Mouse (Mus musculus) forebrain, embryonic 10.5 days (tissue): ENCODE measurements at regions not wholly inside any gene's neighbourhood (a gene's known extent, or its start where the extent isn't known, plus 50 kb on each side); places are given as distances from the start of the nearest gene placed in this dataset.

Experiments used
- DNase-seq: peaks from one replicate; pipeline ENCODE4 v3.0.0-alpha.2; 2017; ENCODE audit warnings: low spot score; ENCODE audit errors: extremely low spot score
- H3K27ac ChIP-seq: fragments of 300-500 bp; sonication (generic); 2 replicates; pipeline ENCODE4 v1.5.1; 2016; ENCODE audit warnings: mild to moderate bottlenecking
- H3K27me3 ChIP-seq: fragments of 300-500 bp; sonication (generic); 2 replicates; pipeline ENCODE4 v1.6.1; 2016; ENCODE audit warnings: mild to moderate bottlenecking; ENCODE audit not compliant: poor library complexity, severe bottlenecking
- H3K36me3 ChIP-seq: fragments of 300-500 bp; sonication (generic); replicated peaks from 2 replicates; pipeline ENCODE4 v1.6.1; 2016; ENCODE audit warnings: mild to moderate bottlenecking, moderate library complexity
- H3K4me1 ChIP-seq: fragments of 300-500 bp; sonication (generic); 2 replicates; pipeline ENCODE4 v1.6.1; 2016
- H3K4me3 ChIP-seq: fragments of 300-500 bp; sonication (generic); 2 replicates; pipeline ENCODE4 v1.5.1; 2016; ENCODE audit warnings: mild to moderate bottlenecking, moderate library complexity
- H3K9me3 ChIP-seq: fragments of 300-500 bp; sonication (generic); 2 replicates; pipeline ENCODE4 v1.6.1; 2016; ENCODE audit warnings: mild to moderate bottlenecking, moderate library complexity
- WGBS: fragments of 180-500 bp; shearing (Covaris S2); methylation state at CpG from one replicate; pipeline ENCODE4 v1.1.7; 2016; 5-methylcytosine and 5-hydroxymethylcytosine counted together

DNA sequence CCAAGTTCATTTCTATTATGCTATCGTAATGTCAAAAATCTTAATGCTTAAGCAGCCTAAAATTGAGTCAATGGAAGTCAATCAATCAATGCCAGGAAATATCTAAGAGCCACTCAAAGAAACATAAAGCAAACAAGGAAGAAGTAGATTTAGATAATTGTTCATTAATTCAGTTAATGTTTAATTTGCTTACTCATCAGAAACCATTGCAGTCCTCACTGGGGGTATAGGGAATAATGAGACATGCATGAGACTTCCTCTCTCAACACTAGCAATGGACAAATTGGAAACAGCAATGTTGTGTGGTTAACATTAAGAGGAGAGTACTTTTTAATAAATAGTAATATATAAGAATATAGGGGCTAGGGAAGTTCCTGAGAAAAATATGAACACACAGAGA, 209.9 kb downstream of the Etaa1 start:
- Histone ChIP-seq H3K9me3 (no peaks in the 10 kb centered on the region), H3K4me3 (no peak overlapping the region), H3K4me1 (no peaks in the 10 kb centered on the region), H3K27ac (no peak overlapping the region), H3K27me3 (no peaks in the 10 kb centered on the region), H3K36me3 (no peaks in the 10 kb centered on the region)
- DNase-seq = no peak
- WGBS = 97% methylated on average over 1 of the region's 1 CpGs

DNA sequence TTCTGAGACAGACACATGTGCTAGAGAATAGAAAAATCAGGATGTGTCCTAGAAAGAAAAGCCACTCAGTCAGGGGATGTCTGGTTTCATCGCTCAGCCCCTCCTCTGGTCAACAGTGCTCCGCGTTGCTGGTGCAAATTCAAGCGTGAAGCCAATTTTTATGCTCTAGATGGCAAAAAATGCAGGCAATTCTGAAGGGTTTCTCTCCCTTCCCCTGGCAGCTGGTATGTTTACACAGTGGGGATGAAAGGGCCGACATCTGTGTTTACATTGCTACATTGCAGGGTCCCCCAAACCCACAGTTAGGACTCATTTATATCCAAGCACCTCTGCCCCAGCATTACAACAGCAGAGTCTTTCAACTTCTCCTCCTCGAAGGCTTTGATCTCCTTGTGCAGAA, 203.3 kb downstream of the Etaa1 start:
- Histone ChIP-seq H3K4me1 (peaks cover 10% of the 10 kb centered on the region), H3K27me3 (no peaks in the 10 kb centered on the region), H3K9me3 (no peaks in the 10 kb centered on the region), H3K27ac (no peak overlapping the region), H3K36me3 (no peaks in the 10 kb centered on the region), H3K4me3 (no peak overlapping the region)
- peak; percentile 15 for DNase-seq
- 49% methylated on average over 6 of the region's 6 CpGs for WGBS

DNA sequence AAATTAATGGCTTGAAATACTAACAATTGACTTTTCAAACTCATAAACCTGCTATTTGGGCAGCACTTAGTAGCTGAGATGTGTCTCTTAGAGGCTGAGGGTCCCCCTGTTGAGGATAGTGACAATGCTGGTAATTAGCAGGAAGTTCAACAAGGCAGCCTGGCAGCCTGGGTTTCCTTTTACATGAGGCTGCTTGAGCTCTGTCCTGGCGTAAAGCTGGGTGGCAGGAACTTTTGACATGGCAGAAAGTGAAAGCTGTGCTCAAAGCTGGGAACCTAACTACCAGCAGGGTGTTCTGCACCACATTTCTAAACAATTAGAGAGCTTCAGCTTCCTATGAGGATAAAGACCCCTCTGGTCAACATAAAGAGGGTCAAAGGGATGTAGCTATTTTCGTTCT, 194.5 kb downstream of the Etaa1 start:
- Histone ChIP-seq H3K9me3 (no peaks in the 10 kb centered on the region), H3K36me3 (no peaks in the 10 kb centered on the region), H3K27me3 (no peaks in the 10 kb centered on the region), H3K4me1 (no peaks in the 10 kb centered on the region), H3K27ac (no peak overlapping the region), H3K4me3 (no peak overlapping the region)
- WGBS = 70% methylated on average over 2 of the region's 2 CpGs
- DNase-seq = no peak

DNA sequence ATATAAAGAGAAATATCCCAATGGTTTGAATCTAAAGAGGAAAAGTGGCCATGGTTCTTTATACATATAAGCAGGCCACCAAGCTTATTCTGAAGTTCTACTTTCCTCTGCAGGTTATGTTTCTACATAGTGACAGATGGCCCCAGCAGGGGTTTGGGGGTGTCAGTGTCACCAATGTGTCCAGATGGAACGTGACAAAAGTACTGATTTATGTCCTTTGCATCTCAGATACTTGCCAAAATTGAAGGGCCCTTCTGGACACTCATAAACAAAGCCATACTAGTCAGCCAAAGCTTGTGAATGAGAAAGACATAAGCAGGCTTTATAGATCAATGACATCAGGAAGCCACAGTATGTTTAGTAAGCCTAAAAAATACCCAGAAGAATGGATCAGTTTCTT, 190.3 kb downstream of the Etaa1 start:
- H3K4me1 ChIP-seq = no peaks in the 10 kb centered on the region
- H3K9me3 ChIP-seq = no peaks in the 10 kb centered on the region
- no peaks in the 10 kb centered on the region for H3K27me3 ChIP-seq
- H3K4me3 ChIP-seq = no peak overlapping the region
- 60% methylated on average over 1 of the region's 1 CpGs for WGBS
- H3K36me3 ChIP-seq = no peaks in the 10 kb centered on the region
- H3K27ac ChIP-seq = no peak overlapping the region
- no peak for DNase-seq

DNA sequence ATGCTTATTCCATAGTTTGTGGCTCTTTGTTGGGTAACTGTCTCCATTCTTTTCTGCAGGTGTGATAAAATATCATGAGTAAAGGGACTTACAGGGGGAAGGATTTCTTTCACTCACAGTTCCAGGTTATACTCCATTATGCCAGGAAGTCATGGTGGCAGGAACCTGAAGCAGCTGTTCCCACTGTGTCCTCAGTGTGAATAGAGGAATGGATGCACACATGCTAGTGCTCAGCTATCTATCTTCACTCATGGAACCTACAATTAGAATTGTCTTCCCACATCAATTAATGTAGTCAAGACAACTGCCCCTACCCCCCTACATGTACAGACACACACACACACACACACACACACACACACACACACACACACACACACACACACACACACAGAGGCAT, 189.5 kb downstream of the Etaa1 start:
- DNase-seq = no peak
- no peaks in the 10 kb centered on the region for H3K27me3 ChIP-seq
- no peak overlapping the region for H3K27ac ChIP-seq
- no peak overlapping the region for H3K4me3 ChIP-seq
- no peaks in the 10 kb centered on the region for H3K36me3 ChIP-seq
- H3K9me3 ChIP-seq = no peaks in the 10 kb centered on the region
- H3K4me1 ChIP-seq = no peaks in the 10 kb centered on the region

DNA sequence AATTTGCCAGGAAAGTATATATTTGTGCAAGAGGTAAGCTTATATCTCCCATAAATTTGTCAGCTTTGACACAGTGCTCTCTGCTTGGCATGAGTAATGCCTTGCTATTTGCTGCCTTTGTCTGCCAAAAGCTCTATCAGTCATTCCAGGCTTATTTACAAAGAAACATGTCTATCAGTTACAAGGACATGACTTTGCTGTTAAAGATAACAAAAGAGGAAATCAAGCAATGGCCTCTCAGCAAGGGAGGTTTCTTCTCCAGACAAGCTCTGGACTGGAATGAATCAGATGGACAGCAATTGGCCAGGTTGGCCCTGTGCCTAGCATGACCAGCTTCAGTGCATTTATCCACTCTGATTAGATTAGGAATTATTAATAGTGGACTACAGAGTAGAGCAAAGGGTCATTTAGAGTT, 185.3 kb downstream of the Etaa1 start:
- H3K36me3 ChIP-seq = no peaks in the 10 kb centered on the region
- no peak overlapping the region for H3K4me3 ChIP-seq
- no peak for DNase-seq
- H3K9me3 ChIP-seq = no peaks in the 10 kb centered on the region
- no peaks in the 10 kb centered on the region for H3K4me1 ChIP-seq
- no peaks in the 10 kb centered on the region for H3K27me3 ChIP-seq
- H3K27ac ChIP-seq = no peak overlapping the region

DNA sequence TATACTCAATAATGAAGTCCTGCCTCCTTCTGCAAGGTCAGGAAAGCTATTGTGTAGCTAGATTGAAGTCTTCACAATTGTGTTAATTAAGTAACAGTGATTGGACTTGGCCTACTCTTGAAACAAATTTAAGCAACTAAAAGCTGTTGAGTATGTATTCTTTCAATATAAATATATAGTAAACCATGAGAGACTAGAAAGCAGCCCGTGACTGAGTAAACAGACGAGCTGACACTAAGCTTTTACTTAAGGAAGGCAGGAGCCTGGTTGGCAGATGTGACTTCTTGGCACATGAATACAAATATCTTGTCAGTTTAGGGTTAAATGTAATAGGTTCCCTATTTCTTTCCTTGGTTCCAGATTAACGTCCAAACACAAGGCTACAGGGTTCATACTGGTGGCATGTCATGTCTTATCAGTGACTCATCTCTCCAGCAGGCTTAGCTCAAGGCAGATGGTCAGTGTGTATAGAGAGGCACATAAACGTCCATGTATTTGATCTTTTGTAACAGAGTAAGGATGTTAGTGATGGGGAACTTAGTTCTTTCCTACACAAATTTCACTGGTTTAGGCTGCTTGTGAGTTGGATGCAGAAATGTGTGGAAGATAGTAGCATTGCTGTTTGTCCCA, 184.7 kb downstream of the Etaa1 start:
- H3K36me3 ChIP-seq = no peaks in the 10 kb centered on the region
- no peak for DNase-seq
- no peaks in the 10 kb centered on the region for H3K27me3 ChIP-seq
- no peak overlapping the region for H3K27ac ChIP-seq
- WGBS = 76% methylated on average over 4 of the region's 4 CpGs
- no peaks in the 10 kb centered on the region for H3K4me1 ChIP-seq
- H3K9me3 ChIP-seq = no peaks in the 10 kb centered on the region
- no peak overlapping the region for H3K4me3 ChIP-seq

DNA sequence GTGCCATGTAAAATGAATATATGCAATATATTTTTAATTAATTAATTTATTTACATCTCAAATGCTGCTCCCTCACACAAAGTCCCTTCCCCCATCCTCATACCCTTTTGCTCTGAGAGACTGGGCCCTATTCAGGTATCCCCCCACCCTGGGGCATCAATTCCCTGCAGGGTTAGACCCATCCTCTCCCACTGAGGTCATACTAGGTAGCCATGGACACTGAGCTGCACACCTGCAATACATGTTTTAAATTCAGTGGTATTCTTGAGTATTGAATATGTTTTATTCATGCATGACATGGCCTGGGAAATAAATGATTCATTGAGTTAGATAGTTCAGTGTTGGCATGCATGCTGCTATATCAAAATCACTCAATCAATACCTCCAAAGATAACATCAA, 156.0 kb downstream of the Etaa1 start:
- H3K27ac ChIP-seq = no peak overlapping the region
- no peaks in the 10 kb centered on the region for H3K27me3 ChIP-seq
- H3K4me3 ChIP-seq = no peak overlapping the region
- H3K4me1 ChIP-seq = no peaks in the 10 kb centered on the region
- H3K36me3 ChIP-seq = no peaks in the 10 kb centered on the region
- no peaks in the 10 kb centered on the region for H3K9me3 ChIP-seq
- DNase-seq = no peak

DNA sequence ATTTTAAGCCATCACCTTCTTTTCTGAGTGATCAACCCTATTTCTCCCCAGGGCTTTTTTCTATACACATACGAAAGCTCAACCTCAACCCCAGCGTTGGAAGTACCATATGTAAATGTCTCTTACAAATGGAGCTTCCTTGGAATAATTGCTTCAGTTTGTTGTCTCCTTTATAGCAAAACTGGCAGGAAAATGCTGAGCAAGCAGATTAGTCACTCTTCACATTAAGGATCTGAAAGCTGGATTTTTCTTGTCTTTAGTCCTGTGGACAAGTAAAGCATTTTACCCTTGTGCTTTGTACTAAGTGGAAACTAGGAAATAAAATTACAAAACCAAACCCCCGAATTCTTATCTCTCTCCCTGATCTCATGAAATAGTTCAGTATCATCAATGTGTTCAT, 145.8 kb downstream of the Etaa1 start:
- no peak for DNase-seq
- Histone ChIP-seq H3K4me1 (no peaks in the 10 kb centered on the region), H3K4me3 (no peak overlapping the region), H3K36me3 (no peaks in the 10 kb centered on the region), H3K9me3 (no peaks in the 10 kb centered on the region), H3K27me3 (no peaks in the 10 kb centered on the region), H3K27ac (no peak overlapping the region)
- WGBS = 91% methylated on average over 3 of the region's 3 CpGs

DNA sequence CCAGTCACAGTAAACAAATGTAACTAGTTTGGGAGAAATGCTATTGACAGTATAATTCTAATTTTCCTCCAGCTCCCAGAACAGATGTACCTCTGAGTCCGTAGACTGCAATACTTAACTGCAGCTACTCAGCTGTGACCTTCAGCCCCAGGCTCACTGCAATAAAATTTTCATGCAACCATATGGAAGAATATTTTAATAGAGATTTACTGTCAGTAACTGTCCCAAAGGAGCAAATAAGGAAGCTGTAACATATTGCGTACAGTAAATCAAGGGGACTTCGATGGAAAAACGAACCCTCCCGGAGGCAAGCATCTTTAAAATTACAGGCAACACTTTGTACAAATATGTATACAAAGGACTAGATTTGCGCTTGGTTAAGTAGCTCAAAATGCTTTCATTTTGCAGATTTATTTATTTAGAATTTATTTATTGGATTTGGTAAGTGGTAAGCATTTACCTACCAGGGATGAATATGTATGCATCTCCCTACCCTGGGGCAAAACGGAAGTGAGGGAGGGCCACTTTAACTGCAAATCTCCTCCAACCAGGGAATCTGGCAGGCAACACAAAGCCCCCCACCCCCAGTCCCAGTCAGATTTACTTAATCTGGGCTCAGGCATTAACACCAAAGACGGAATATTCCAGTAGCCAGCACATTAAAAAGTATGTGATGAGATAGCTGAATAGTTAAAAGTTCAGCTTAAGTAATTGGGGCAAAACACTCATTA, 141.7 kb downstream of the Etaa1 start:
- 79% methylated on average over 8 of the region's 8 CpGs for WGBS
- Histone ChIP-seq H3K27me3 (no peaks in the 10 kb centered on the region), H3K4me1 (no peaks in the 10 kb centered on the region), H3K4me3 (no peak overlapping the region), H3K9me3 (no peaks in the 10 kb centered on the region), H3K27ac (no peak overlapping the region), H3K36me3 (no peaks in the 10 kb centered on the region)
- no peak for DNase-seq

DNA sequence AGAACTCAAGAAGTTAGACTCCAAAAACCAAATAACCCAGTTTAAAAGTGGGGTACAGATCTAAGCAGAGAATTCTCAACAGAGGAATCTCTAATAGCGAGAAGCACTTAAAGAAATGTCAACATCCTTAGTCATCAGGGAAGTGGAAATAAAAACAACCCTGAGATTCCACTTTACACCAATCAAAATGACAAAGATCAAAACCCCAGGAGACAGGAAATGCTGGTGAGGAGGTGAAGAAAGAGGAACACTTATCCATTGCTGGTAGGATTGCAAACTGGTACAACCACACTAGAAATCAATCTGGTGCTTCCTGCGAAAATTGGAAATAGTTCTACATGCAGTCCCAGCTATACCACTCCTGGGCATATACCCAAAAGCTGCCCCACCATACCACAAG, 111.0 kb downstream of the Etaa1 start:
- H3K4me1 ChIP-seq = no peaks in the 10 kb centered on the region
- no peak overlapping the region for H3K27ac ChIP-seq
- H3K9me3 ChIP-seq = peaks cover 4% of the 10 kb centered on the region; the same call in 1 of the 2 replicates
- H3K36me3 ChIP-seq = no peaks in the 10 kb centered on the region
- no peak for DNase-seq
- H3K4me3 ChIP-seq = no peak overlapping the region
- WGBS = 78% methylated on average over 2 of the region's 2 CpGs
- H3K27me3 ChIP-seq = no peaks in the 10 kb centered on the region

DNA sequence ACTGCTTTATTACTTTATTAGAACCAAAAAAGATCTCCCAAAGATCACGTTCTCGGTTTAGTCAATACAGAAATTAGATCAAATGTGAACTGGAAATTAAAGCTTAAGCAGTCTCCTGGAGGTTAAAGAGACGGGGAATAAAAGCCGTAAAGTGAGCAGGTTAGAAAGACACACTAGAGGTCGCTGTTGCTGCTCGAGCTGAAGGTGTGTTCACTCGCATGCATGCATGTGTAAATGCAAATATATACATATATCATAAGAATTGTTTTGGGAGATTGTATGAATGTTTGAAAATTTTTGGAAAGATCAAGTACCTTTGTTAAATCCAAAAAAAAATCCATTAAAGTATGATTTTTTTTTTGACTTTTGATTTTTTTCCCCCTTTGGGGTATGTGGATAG, 101.3 kb downstream of the Etaa1 start:
- H3K4me3 ChIP-seq = no peak overlapping the region
- WGBS = 51% methylated on average over 7 of the region's 7 CpGs
- H3K27ac ChIP-seq = no peak overlapping the region
- H3K4me1 ChIP-seq = peaks cover 4% of the 10 kb centered on the region; the same call in 1 of the 2 replicates
- no peaks in the 10 kb centered on the region for H3K36me3 ChIP-seq
- DNase-seq = no peak
- H3K9me3 ChIP-seq = no peaks in the 10 kb centered on the region
- H3K27me3 ChIP-seq = no peaks in the 10 kb centered on the region

DNA sequence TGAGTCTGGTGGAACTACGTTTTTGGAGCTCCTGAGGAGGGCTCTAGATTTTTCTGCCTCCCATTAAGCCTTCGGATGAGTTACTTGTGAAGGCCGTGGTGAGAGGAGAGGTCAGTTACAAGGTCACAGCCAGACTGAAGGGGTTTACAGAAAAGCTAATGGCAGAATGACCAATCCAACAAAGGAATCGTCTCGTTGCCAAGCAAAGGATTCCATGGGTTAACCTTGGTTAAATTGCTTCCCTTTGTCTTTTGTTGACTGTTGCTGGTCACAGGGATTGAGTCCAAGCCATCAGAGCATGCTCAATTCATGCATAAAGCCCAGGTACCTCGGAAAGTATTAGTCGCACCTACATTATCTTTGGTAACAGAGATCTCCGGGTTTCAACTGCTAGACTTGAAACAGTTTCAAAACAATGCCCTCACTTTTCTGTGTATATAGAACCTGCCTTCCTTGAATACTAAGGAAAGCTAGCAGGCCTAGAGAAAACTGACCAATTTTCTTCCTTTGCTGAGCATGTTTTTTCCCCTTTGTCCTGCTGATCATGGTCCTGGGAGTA, 100.3 kb downstream of the Etaa1 start:
- WGBS = 65% methylated on average over 8 of the region's 8 CpGs
- no peaks in the 10 kb centered on the region for H3K27me3 ChIP-seq
- no peak overlapping the region for H3K27ac ChIP-seq
- H3K4me3 ChIP-seq = no peak overlapping the region
- no peaks in the 10 kb centered on the region for H3K36me3 ChIP-seq
- peaks cover 4% of the 10 kb centered on the region; the same call in 1 of the 2 replicates for H3K4me1 ChIP-seq
- H3K9me3 ChIP-seq = no peaks in the 10 kb centered on the region
- DNase-seq = no peak
